Mouse (Mus musculus): ENCODE results near the gene Plppr5.

- TF ChIP-seq EP300 (optimal IDR thresholded peaks at IDR 0.05) (no peak), CTCF (IDR thresholded peaks at IDR 0.05; ENCODE audit: low read depth) (no peak)
Measured at GRCm38 (mm10) chr3:117575928-117576254, 1.3 kb downstream of the Plppr5 start.
